Mouse (Mus musculus) cerebellum, adult 2 months (tissue): ENCODE results near the gene Dydc2. TPM values are rescaled to one million over a fixed set of nuclear protein-coding genes. Genes with fewer than 3 reads are reported as not detected.

Experiments
- DNase-seq, 2 experiments: peaks; one replicate each; pipeline ENCODE4 v3.0.0; 2021
- H3K27ac ChIP-seq: fragments of 200-500 bp; 2 replicates; pipeline ENCODE4 v1.5.1; 2012; ENCODE audit warnings: low read length, control low read depth, inconsistent platforms; ENCODE audit not compliant: insufficient read depth
- H3K27me3 ChIP-seq: fragments of 200-500 bp; 2 replicates; pipeline ENCODE4 v1.6.1; 2012; ENCODE audit warnings: inconsistent platforms, mild to moderate bottlenecking, low read length, moderate library complexity; ENCODE audit not compliant: control insufficient read depth, insufficient read depth
- H3K4me1 ChIP-seq: fragments of 200-500 bp; 2 replicates; pipeline ENCODE4 v1.6.1; 2011; ENCODE audit warnings: low read length; ENCODE audit not compliant: control insufficient read depth, insufficient read depth
- H3K4me3 ChIP-seq: fragments of 200-500 bp; replicated peaks from 2 replicates; pipeline ENCODE3; 2011; ENCODE audit warnings: mild to moderate bottlenecking, low read depth, low read length, control low read depth; ENCODE audit not compliant: insufficient read depth
- CTCF ChIP-seq: fragments of 200-500 bp; IDR thresholded peaks from 2 replicates; pipeline ENCODE4 v1.5.1; 2011; ENCODE audit warnings: low read depth, mild to moderate bottlenecking, control low read depth, low read length, moderate library complexity, borderline replicate concordance; ENCODE audit not compliant: insufficient read depth
- POLR2A ChIP-seq: fragments of 200-500 bp; IDR thresholded peaks from 2 replicates; pipeline ENCODE4 v1.6.1; 2011; ENCODE audit warnings: low read length, control low read depth, borderline replicate concordance; ENCODE audit not compliant: insufficient read depth
- WGBS: fragments of 180-500 bp; shearing (Covaris S2); methylation state at CpG from one replicate; pipeline ENCODE4 v1.1.7; 2018; 5-methylcytosine and 5-hydroxymethylcytosine counted together
- polyA plus RNA-seq: library from polyadenylated mRNA; depleted of rRNA; stranded (reverse); fragments of >200 nt; gene quantifications from 2 replicates; pipeline ENCODE4 v1.2.3, GENCODE M21; 2012; rRNA removed

Dydc2 gene
- 1.9 and 2.0 TPM in 2 replicates for polyA plus RNA-seq

GRCm38 (mm10) chr14:41069108-41069507, at the start of gene Dydc2:
Gene Dydc2 (minus strand): TSS chr14:41069208.
- Histone ChIP-seq H3K27ac (no peak within 1 kb of the TSS), H3K4me1 (no peaks in the 10 kb centered on the region), H3K27me3 (no peaks in the 10 kb centered on the region), H3K4me3 (no peak within 1 kb of the TSS)
- no peak for TF ChIP-seq CTCF
- no peak for DNase-seq

- TF ChIP-seq POLR2A (no peak), CTCF (no peak)
- H3K27me3 ChIP-seq: no peaks in the 10 kb centered on the region
Measured at GRCm38 (mm10) chr14:41116271-41116670, 47.3 kb upstream of the Dydc2 start.

DNA sequence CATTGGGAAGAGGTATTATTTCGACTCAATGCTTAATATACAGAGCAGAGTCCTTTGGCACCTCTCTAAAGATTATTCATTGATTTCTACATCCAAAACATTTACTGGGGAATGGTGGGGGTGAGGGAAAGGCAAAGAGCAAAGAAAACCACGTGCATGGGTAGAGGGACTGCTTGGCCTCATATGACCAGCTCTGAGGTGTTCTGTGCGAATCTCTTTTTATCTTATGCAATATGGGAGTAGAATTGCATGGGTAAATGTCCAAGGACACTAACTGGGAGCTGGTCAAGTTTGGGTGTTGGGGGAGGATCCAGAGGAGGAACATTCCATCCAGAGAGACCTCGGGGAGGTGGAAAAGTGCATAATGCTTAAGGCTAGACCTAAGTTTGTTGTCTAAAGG, 43.9 kb upstream of the Dydc2 start:
- no peak for DNase-seq
- Histone ChIP-seq H3K27ac (no peak overlapping the region), H3K4me1 (no peaks in the 10 kb centered on the region), H3K27me3 (no peaks in the 10 kb centered on the region), H3K4me3 (no peak overlapping the region)
- WGBS: 79% methylated on average over 4 of the region's 4 CpGs
- TF ChIP-seq POLR2A (no peak), CTCF (no peak)

More at GRCm38 (mm10) chr14:41116271-41116670, 47.3 kb upstream of the Dydc2 start:
- peak; percentile 26 to 46 for DNase-seq
- 62% methylated on average over 3 of the region's 3 CpGs for WGBS
- Histone ChIP-seq H3K4me1 (no peaks in the 10 kb centered on the region), H3K4me3 (no peak overlapping the region), H3K27ac (no peak overlapping the region)

- no peak for TF ChIP-seq POLR2A
- Histone ChIP-seq H3K4me3 (no peak overlapping the region), H3K27ac (no peak overlapping the region), H3K27me3 (no peaks in the 10 kb centered on the region), H3K4me1 (no peaks in the 10 kb centered on the region)
- WGBS: 84% methylated on average over 7 of the region's 7 CpGs
- no peak for DNase-seq
Measured at GRCm38 (mm10) chr14:41111031-41111668, 42.1 kb upstream of the Dydc2 start.

DNA sequence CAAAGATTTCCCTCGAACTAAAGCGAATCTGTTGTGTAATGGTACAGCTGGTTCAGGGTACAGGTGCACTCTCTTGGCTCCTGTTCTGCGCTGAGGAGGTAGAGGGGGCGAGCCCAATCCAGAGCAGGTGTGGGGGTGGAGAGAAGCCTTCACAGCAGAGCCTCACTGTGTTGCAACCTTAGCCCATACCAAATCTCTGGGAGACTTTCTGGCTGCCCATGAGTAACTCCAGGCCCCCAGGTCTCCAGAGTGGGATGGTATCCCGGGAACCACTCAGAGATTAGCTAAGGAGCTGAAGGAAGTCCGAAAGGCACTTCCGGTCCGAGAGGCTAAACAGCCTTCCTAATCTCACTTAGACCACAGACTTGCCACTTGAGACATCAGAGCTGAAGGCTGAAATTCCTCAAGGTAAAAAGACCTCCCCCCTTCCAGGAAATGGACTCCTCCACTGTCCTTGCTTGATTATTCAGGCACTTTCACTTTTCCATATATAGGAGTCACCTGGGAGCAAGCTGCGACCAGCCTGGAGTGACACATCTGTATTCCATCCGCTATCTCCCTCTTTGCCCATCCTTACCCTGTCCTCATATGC, 35.9 kb upstream of the Dydc2 start, which contains the start of gene Mat1a:
Gene Mat1a, plus strand, starts transcription at position 183 of the 592 bp plus-strand sequence.
- H3K4me1 ChIP-seq: no peaks in the 10 kb centered on the region
- WGBS: 83% methylated on average over 10 of the region's 10 CpGs
- TF ChIP-seq CTCF (no peak), POLR2A (no peak)

GRCm38 (mm10) chr14:41102269-41102668, 33.3 kb upstream of the Dydc2 start:
- no peak overlapping the region for H3K4me3 ChIP-seq
- DNase-seq: no peak

More for the DNA sequence above, 35.9 kb upstream of the Dydc2 start, which contains the start of gene Mat1a:
- no peaks in the 10 kb centered on the region for H3K27me3 ChIP-seq
- H3K4me3 ChIP-seq: no peak within 1 kb of the TSS
- no peak for DNase-seq
- H3K27ac ChIP-seq: no peak within 1 kb of the TSS

GRCm38 (mm10) chr14:41101242-41101641, 32.2 kb upstream of the Dydc2 start:
- no peak overlapping the region for H3K27ac ChIP-seq
- WGBS: 82% methylated on average over 5 of the region's 5 CpGs

More at GRCm38 (mm10) chr14:41102269-41102668, 33.3 kb upstream of the Dydc2 start:
- no peak for TF ChIP-seq CTCF
- no peak for TF ChIP-seq POLR2A
- H3K4me1 ChIP-seq: no peaks in the 10 kb centered on the region
- WGBS: 84% methylated on average over 2 of the region's 2 CpGs
- no peaks in the 10 kb centered on the region for H3K27me3 ChIP-seq
- H3K27ac ChIP-seq: no peak overlapping the region

DNA sequence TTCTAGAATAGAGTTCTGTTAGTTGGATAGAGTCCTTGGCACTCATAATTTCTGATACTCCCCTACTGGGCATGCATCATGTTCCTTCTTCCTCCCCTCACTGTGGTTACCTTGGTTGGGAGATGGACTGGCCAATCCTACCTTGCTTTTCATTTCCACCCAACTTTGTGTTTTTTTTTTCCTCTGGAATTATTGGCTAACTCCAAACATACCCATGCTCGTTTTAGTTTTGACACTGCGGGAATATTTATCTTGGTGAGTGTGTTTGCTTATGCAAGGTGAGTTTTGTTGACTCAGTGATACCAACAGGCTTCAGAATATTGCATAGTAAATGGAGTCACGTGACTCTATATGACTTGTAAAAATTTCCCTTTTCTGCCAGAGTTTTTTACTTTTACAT, 31.7 kb upstream of the Dydc2 start:
- no peaks in the 10 kb centered on the region for H3K4me1 ChIP-seq
- 87% methylated on average over 3 of the region's 3 CpGs for WGBS
- H3K27ac ChIP-seq: no peak overlapping the region
- TF ChIP-seq CTCF: no peak
- TF ChIP-seq POLR2A: no peak
- DNase-seq: no peak
- H3K4me3 ChIP-seq: no peak overlapping the region
- no peaks in the 10 kb centered on the region for H3K27me3 ChIP-seq

More at GRCm38 (mm10) chr14:41101242-41101641, 32.2 kb upstream of the Dydc2 start:
- TF ChIP-seq POLR2A (no peak), CTCF (no peak)
- no peaks in the 10 kb centered on the region for H3K4me1 ChIP-seq
- H3K27me3 ChIP-seq: no peaks in the 10 kb centered on the region
- no peak for DNase-seq
- no peak overlapping the region for H3K4me3 ChIP-seq
